Mouse (Mus musculus) forebrain, embryonic 15.5 days (tissue): ENCODE measurements at regions not wholly inside any gene's neighbourhood (a gene's known extent, or its start where the extent isn't known, plus 50 kb on each side); places are given as distances from the start of the nearest gene placed in this dataset.

ENCODE experiments used
- ATAC-seq: fragments of 200-750 bp; cut with Nextera tagmentation; replicated peaks from 2 replicates; pipeline ENCODE4 v1.8.0; 2017; ENCODE audit warnings: mild to moderate bottlenecking, moderate TSS enrichment, moderate library complexity
- H3K27ac ChIP-seq: fragments of 300-500 bp; sonication (generic); replicated peaks from 2 replicates; pipeline ENCODE4 v1.5.1; 2015; ENCODE audit warnings: mild to moderate bottlenecking, inconsistent platforms
- H3K27me3 ChIP-seq: fragments of 300-500 bp; sonication (generic); 2 replicates; pipeline ENCODE4 v1.6.1; 2015; ENCODE audit warnings: inconsistent platforms
- H3K36me3 ChIP-seq: fragments of 300-500 bp; sonication (generic); 2 replicates; pipeline ENCODE4 v1.6.1; 2015; ENCODE audit warnings: mild to moderate bottlenecking, inconsistent platforms
- H3K4me1 ChIP-seq: fragments of 300-500 bp; sonication (generic); 2 replicates; pipeline ENCODE4 v1.6.1; 2015; ENCODE audit warnings: inconsistent platforms
- H3K4me2 ChIP-seq: fragments of 300-500 bp; sonication (generic); replicated peaks from 2 replicates; pipeline ENCODE4 v1.6.1; 2015; ENCODE audit warnings: mild to moderate bottlenecking, inconsistent platforms
- H3K4me3 ChIP-seq: fragments of 300-500 bp; sonication (generic); 2 replicates; pipeline ENCODE4 v1.5.1; 2015; ENCODE audit warnings: mild to moderate bottlenecking, inconsistent platforms
- H3K9ac ChIP-seq: fragments of 300-500 bp; sonication (generic); replicated peaks from 2 replicates; pipeline ENCODE4 v1.6.1; 2015; ENCODE audit warnings: mild to moderate bottlenecking, inconsistent platforms
- H3K9me3 ChIP-seq: fragments of 300-500 bp; sonication (generic); 2 replicates; pipeline ENCODE4 v1.6.1; 2016; ENCODE audit warnings: inconsistent platforms
- WGBS: fragments of 180-500 bp; shearing (Covaris S2); methylation state at CpG from one replicate; pipeline ENCODE4 v1.1.7; 2015; ENCODE audit warnings: mixed read lengths; 5-methylcytosine and 5-hydroxymethylcytosine counted together

GRCm38 (mm10) chr16:74730169-74730794 is 318.7 kb upstream of the Robo2 start:
- Histone ChIP-seq H3K9me3 (no peaks in the 10 kb centered on the region), H3K4me1 (no peaks in the 10 kb centered on the region), H3K9ac (no peak overlapping the region), H3K27me3 (no peaks in the 10 kb centered on the region), H3K27ac (no peak overlapping the region), H3K36me3 (no peaks in the 10 kb centered on the region), H3K4me2 (no peak overlapping the region), H3K4me3 (no peak overlapping the region)
- no peak for ATAC-seq
- whole genome bisulfite sequencing, result 92% methylated on average over 3 of the region's 3 CpGs

GRCm38 (mm10) chr16:74723217-74723616 is 311.6 kb upstream of the Robo2 start:
- ATAC-seq, result no peak

GRCm38 (mm10) chr16:74718154-74718553 is 306.5 kb upstream of the Robo2 start:
- Histone ChIP-seq H3K4me3 (no peak overlapping the region), H3K27me3 (no peaks in the 10 kb centered on the region), H3K9ac (no peak overlapping the region), H3K9me3 (no peaks in the 10 kb centered on the region), H3K36me3 (no peaks in the 10 kb centered on the region), H3K4me2 (no peak overlapping the region), H3K4me1 (no peaks in the 10 kb centered on the region), H3K27ac (no peak overlapping the region)
- ATAC-seq, result no peak
- WGBS, result 91% methylated on average over 2 of the region's 2 CpGs

More at GRCm38 (mm10) chr16:74723217-74723616, 311.6 kb upstream of the Robo2 start:
- Histone ChIP-seq H3K36me3 (no peaks in the 10 kb centered on the region), H3K4me3 (no peak overlapping the region), H3K4me2 (no peak overlapping the region), H3K9ac (no peak overlapping the region), H3K27me3 (no peaks in the 10 kb centered on the region), H3K9me3 (no peaks in the 10 kb centered on the region), H3K4me1 (no peaks in the 10 kb centered on the region), H3K27ac (no peak overlapping the region)
- WGBS, result 59% methylated on average over 1 of the region's 1 CpGs

- Histone ChIP-seq H3K36me3 (no peaks in the 10 kb centered on the region), H3K4me1 (no peaks in the 10 kb centered on the region), H3K4me2 (no peak overlapping the region), H3K4me3 (no peak overlapping the region), H3K27me3 (no peaks in the 10 kb centered on the region), H3K27ac (no peak overlapping the region), H3K9me3 (no peaks in the 10 kb centered on the region), H3K9ac (no peak overlapping the region)
- no peak for ATAC-seq
- WGBS, result 66% methylated on average over 1 of the region's 1 CpGs
Measured at GRCm38 (mm10) chr16:74717622-74718021, 306.0 kb upstream of the Robo2 start.

GRCm38 (mm10) chr16:74714950-74715349 is 303.3 kb upstream of the Robo2 start:
- no peaks in the 10 kb centered on the region for H3K4me1 ChIP-seq
- no peaks in the 10 kb centered on the region for H3K36me3 ChIP-seq
- H3K27me3 ChIP-seq, result no peaks in the 10 kb centered on the region
- H3K9me3 ChIP-seq, result no peaks in the 10 kb centered on the region
- H3K4me2 ChIP-seq, result no peak overlapping the region
- H3K9ac ChIP-seq, result no peak overlapping the region
- 87% methylated on average over 1 of the region's 1 CpGs for WGBS
- no peak for ATAC-seq
- H3K27ac ChIP-seq, result no peak overlapping the region
- H3K4me3 ChIP-seq, result no peak overlapping the region

GRCm38 (mm10) chr16:74712515-74712914 is 300.9 kb upstream of the Robo2 start:
- H3K27ac ChIP-seq, result no peak overlapping the region
- no peak overlapping the region for H3K9ac ChIP-seq
- 82% methylated on average over 6 of the region's 6 CpGs for WGBS
- H3K9me3 ChIP-seq, result no peaks in the 10 kb centered on the region
- H3K4me1 ChIP-seq, result no peaks in the 10 kb centered on the region
- H3K4me2 ChIP-seq, result no peak overlapping the region
- no peaks in the 10 kb centered on the region for H3K36me3 ChIP-seq
- no peak for ATAC-seq
- H3K4me3 ChIP-seq, result no peak overlapping the region
- H3K27me3 ChIP-seq, result no peaks in the 10 kb centered on the region

- Histone ChIP-seq H3K36me3 (no peaks in the 10 kb centered on the region), H3K27me3 (no peaks in the 10 kb centered on the region), H3K9ac (no peak overlapping the region), H3K9me3 (no peaks in the 10 kb centered on the region), H3K27ac (no peak overlapping the region), H3K4me1 (no peaks in the 10 kb centered on the region), H3K4me3 (no peak overlapping the region), H3K4me2 (no peak overlapping the region)
- WGBS, result 96% methylated on average over 3 of the region's 3 CpGs
- no peak for ATAC-seq
Measured at GRCm38 (mm10) chr16:74702067-74702466, 290.4 kb upstream of the Robo2 start.

GRCm38 (mm10) chr16:74683371-74683770 is 271.7 kb upstream of the Robo2 start:
- Histone ChIP-seq H3K4me2 (no peak overlapping the region), H3K9ac (no peak overlapping the region), H3K27ac (no peak overlapping the region), H3K27me3 (no peaks in the 10 kb centered on the region), H3K4me3 (no peak overlapping the region), H3K36me3 (no peaks in the 10 kb centered on the region), H3K4me1 (no peaks in the 10 kb centered on the region), H3K9me3 (no peaks in the 10 kb centered on the region)
- WGBS, result 34% methylated on average over 3 of the region's 3 CpGs
- ATAC-seq, result 0 out of 2 replicates have a peak, but pooled peaks have one; percentile 46

- ATAC-seq, result no peak
- Histone ChIP-seq H3K4me1 (no peaks in the 10 kb centered on the region), H3K27ac (no peak overlapping the region), H3K9ac (no peak overlapping the region), H3K4me3 (no peak overlapping the region), H3K27me3 (no peaks in the 10 kb centered on the region), H3K4me2 (no peak overlapping the region), H3K36me3 (no peaks in the 10 kb centered on the region), H3K9me3 (no peaks in the 10 kb centered on the region)
Measured at GRCm38 (mm10) chr16:74675586-74675985, 264.0 kb upstream of the Robo2 start.

GRCm38 (mm10) chr16:74671466-74671865 is 259.8 kb upstream of the Robo2 start:
- Histone ChIP-seq H3K9ac (no peak overlapping the region), H3K4me1 (no peaks in the 10 kb centered on the region), H3K36me3 (no peaks in the 10 kb centered on the region), H3K9me3 (no peaks in the 10 kb centered on the region), H3K4me3 (no peak overlapping the region), H3K27ac (no peak overlapping the region), H3K27me3 (no peaks in the 10 kb centered on the region), H3K4me2 (no peak overlapping the region)
- ATAC-seq, result no peak
- WGBS, result 83% methylated on average over 3 of the region's 3 CpGs

GRCm38 (mm10) chr16:74664337-74664736 is 252.7 kb upstream of the Robo2 start:
- Histone ChIP-seq H3K4me1 (no peaks in the 10 kb centered on the region), H3K4me2 (no peak overlapping the region), H3K36me3 (no peaks in the 10 kb centered on the region), H3K9ac (no peak overlapping the region), H3K27me3 (no peaks in the 10 kb centered on the region), H3K4me3 (no peak overlapping the region), H3K27ac (no peak overlapping the region), H3K9me3 (no peaks in the 10 kb centered on the region)
- 52% methylated on average over 1 of the region's 1 CpGs for WGBS
- no peak for ATAC-seq

- no peak overlapping the region for H3K27ac ChIP-seq
- H3K9ac ChIP-seq, result no peak overlapping the region
- H3K27me3 ChIP-seq, result no peaks in the 10 kb centered on the region
- no peaks in the 10 kb centered on the region for H3K36me3 ChIP-seq
- 0 out of 2 replicates have a peak, but pooled peaks have one; percentile 32 for ATAC-seq
- WGBS, result 44% methylated on average over 3 of the region's 3 CpGs
- no peak overlapping the region for H3K4me3 ChIP-seq
- no peaks in the 10 kb centered on the region for H3K9me3 ChIP-seq
- H3K4me2 ChIP-seq, result no peak overlapping the region
- no peaks in the 10 kb centered on the region for H3K4me1 ChIP-seq
Measured at GRCm38 (mm10) chr16:74651244-74651643, 239.6 kb upstream of the Robo2 start.

GRCm38 (mm10) chr16:74649207-74649606 is 237.6 kb upstream of the Robo2 start:
- Histone ChIP-seq H3K4me2 (no peak overlapping the region), H3K4me1 (no peaks in the 10 kb centered on the region), H3K9ac (no peak overlapping the region), H3K27ac (no peak overlapping the region), H3K4me3 (no peak overlapping the region), H3K9me3 (no peaks in the 10 kb centered on the region), H3K27me3 (no peaks in the 10 kb centered on the region), H3K36me3 (no peaks in the 10 kb centered on the region)
- ATAC-seq, result no peak
- WGBS, result 91% methylated on average over 2 of the region's 2 CpGs
